Mouse (Mus musculus) liver, adult 2 months (tissue): Measurements from ENCODE around the gene Lcn8. TPM values are rescaled to one million over a fixed set of nuclear protein-coding genes. Genes with fewer than 3 reads are reported as not detected.
"Not testable (repeated sequence)": the region's sequence is repeated elsewhere in the genome, so short reads cannot be mapped to it uniquely, and the experiment has no call there.

Experiments used
- DNase-seq: peaks from one replicate; pipeline ENCODE4 v3.0.0-alpha.2; 2011; ENCODE audit warnings: low read depth, low spot score; ENCODE audit errors: extremely low read depth
- H3K27ac ChIP-seq: fragments of 200-500 bp; replicated peaks from 2 replicates; pipeline ENCODE4 v1.5.1; 2012; ENCODE audit warnings: low read depth, mild to moderate bottlenecking, control low read depth, inconsistent platforms, low read length; ENCODE audit not compliant: insufficient read depth
- H3K27me3 ChIP-seq: fragments of 200-500 bp; 2 replicates; pipeline ENCODE4 v1.6.1; 2012; ENCODE audit warnings: mild to moderate bottlenecking, moderate library complexity, low read length, inconsistent platforms; ENCODE audit not compliant: control insufficient read depth, insufficient read depth
- H3K36me3 ChIP-seq: fragments of 200-500 bp; 2 replicates; pipeline ENCODE4 v1.6.1; 2012; ENCODE audit warnings: low read length, inconsistent platforms; ENCODE audit not compliant: control insufficient read depth, insufficient read depth
- H3K4me1 ChIP-seq: fragments of 200-500 bp; 2 replicates; pipeline ENCODE4 v1.6.1; 2011; ENCODE audit warnings: low read length; ENCODE audit not compliant: control insufficient read depth, insufficient read depth
- H3K4me3 ChIP-seq: fragments of 200-500 bp; 2 replicates; pipeline ENCODE4 v1.5.1; 2011; ENCODE audit warnings: low read depth, mild to moderate bottlenecking, control low read depth, low read length, moderate library complexity; ENCODE audit not compliant: insufficient read depth
- H3K79me2 ChIP-seq: fragments of 200-500 bp; 2 replicates; pipeline ENCODE4 v1.6.1; 2012; ENCODE audit warnings: inconsistent platforms, mild to moderate bottlenecking, low read length, moderate library complexity; ENCODE audit not compliant: control insufficient read depth, insufficient read depth
- H3K9ac ChIP-seq: fragments of 200-500 bp; 2 replicates; pipeline ENCODE4 v1.6.1; 2012; ENCODE audit warnings: low read depth, mild to moderate bottlenecking, control low read depth, inconsistent platforms, low read length
- CTCF ChIP-seq: fragments of 200-500 bp; IDR thresholded peaks from 2 replicates; pipeline ENCODE4 v1.5.1; 2011; ENCODE audit warnings: low read depth, low read length, control low read depth
- POLR2A ChIP-seq: fragments of 200-500 bp; IDR thresholded peaks from 2 replicates; pipeline ENCODE4 v1.6.1; 2011; ENCODE audit warnings: low read length, control low read depth; ENCODE audit not compliant: insufficient read depth; ENCODE audit errors: extremely low read depth
- WGBS: fragments of 180-500 bp; shearing (Covaris S2); methylation state at CpG from one replicate; pipeline ENCODE4 v1.1.7; 2018; 5-methylcytosine and 5-hydroxymethylcytosine counted together
- polyA plus RNA-seq: library from polyadenylated mRNA; depleted of rRNA; stranded (reverse); fragments of >200 nt; gene quantifications from 2 replicates; pipeline ENCODE4 v1.2.3, GENCODE M21; 2012; rRNA removed
- total RNA-seq: library from RNA; depleted of rRNA; stranded (reverse); fragments of >200 nt; gene quantifications from 2 replicates; pipeline ENCODE4 v1.2.3, GENCODE M21; 2014; rRNA removed

The Lcn8 gene
- total and polyA plus RNA-seq, 2 experiments = not detected

- DNase-seq = peak; percentile 56
Observed at GRCm38 (mm10) chr2:25696951-25697350, 44.0 kb downstream of the Lcn8 start.

GRCm38 (mm10) chr2:25698696-25699095 is 45.8 kb downstream of the Lcn8 start:
- peak; percentile 64 for DNase-seq
- no peaks in the 10 kb centered on the region for H3K4me1 ChIP-seq
- 70% methylated on average over 2 of the region's 2 CpGs for WGBS

More at GRCm38 (mm10) chr2:25696951-25697350, 44.0 kb downstream of the Lcn8 start:
- Histone ChIP-seq H3K4me3 (no peak overlapping the region), H3K36me3 (no peaks in the 10 kb centered on the region), H3K79me2 (no peaks in the 10 kb centered on the region), H3K27me3 (no peaks in the 10 kb centered on the region), H3K9ac (no peak overlapping the region), H3K27ac (no peak overlapping the region), H3K4me1 (no peaks in the 10 kb centered on the region)
- no peak for TF ChIP-seq CTCF
- TF ChIP-seq POLR2A = no peak
- 36% methylated on average over 4 of the region's 4 CpGs for WGBS

GRCm38 (mm10) chr2:25699743-25700142 is 46.8 kb downstream of the Lcn8 start, which contains the start of gene Obp2a:
Gene Obp2a, plus strand, starts transcription at chr2:25700043.
- H3K27ac ChIP-seq, H3K27me3 ChIP-seq, H3K79me2 ChIP-seq, H3K9ac ChIP-seq, H3K4me1 ChIP-seq, H3K36me3 ChIP-seq, DNase-seq, H3K4me3 ChIP-seq: not testable (repeated sequence)
- 81% methylated on average over 3 of the region's 3 CpGs for WGBS

More at GRCm38 (mm10) chr2:25698696-25699095, 45.8 kb downstream of the Lcn8 start:
- Histone ChIP-seq H3K4me3 (no peak overlapping the region), H3K27me3 (no peaks in the 10 kb centered on the region), H3K27ac (no peak overlapping the region), H3K36me3 (no peaks in the 10 kb centered on the region), H3K79me2 (no peaks in the 10 kb centered on the region), H3K9ac (no peak overlapping the region)
- TF ChIP-seq CTCF = no peak
- TF ChIP-seq POLR2A = no peak

- Histone ChIP-seq H3K4me1 (no peaks in the 10 kb centered on the region), H3K79me2 (no peaks in the 10 kb centered on the region), H3K36me3 (no peaks in the 10 kb centered on the region), H3K27ac (no peak overlapping the region), H3K9ac (no peak overlapping the region), H3K4me3 (no peak overlapping the region), H3K27me3 (no peaks in the 10 kb centered on the region)
- TF ChIP-seq CTCF = no peak
- no peak for TF ChIP-seq POLR2A
- 88% methylated on average over 5 of the region's 5 CpGs for WGBS
- DNase-seq = no peak
Observed at GRCm38 (mm10) chr2:25701001-25701400, 48.1 kb downstream of the Lcn8 start.

GRCm38 (mm10) chr2:25703706-25704105 is 50.8 kb downstream of the Lcn8 start:
- no peak for TF ChIP-seq POLR2A
- TF ChIP-seq CTCF = no peak
- Histone ChIP-seq H3K79me2 (no peaks in the 10 kb centered on the region), H3K27ac (no peak overlapping the region), H3K9ac (no peak overlapping the region), H3K4me1 (peaks cover 8% of the 10 kb centered on the region; the same call in 1 of the 2 replicates), H3K4me3 (no peak overlapping the region), H3K27me3 (no peaks in the 10 kb centered on the region), H3K36me3 (no peaks in the 10 kb centered on the region)
- 77% methylated on average over 4 of the region's 4 CpGs for WGBS
- no peak for DNase-seq

Other genes starting within 250 kb of the Lcn8 start
- 0.13 TPM in 1 of 2 replicates, not detected in the other for gene Fut7, start 229.9 kb upstream of the Lcn8 start, total RNA-seq
- 0.07 and 0.21 TPM in 2 replicates for gene Fut7, start 229.9 kb upstream of the Lcn8 start, polyA plus RNA-seq
- gene Abca2, start 224.4 kb upstream of the Lcn8 start, total RNA-seq = 11.1 and 13.4 TPM in 2 replicates
- 40.9 and 48.7 TPM in 2 replicates for gene Abca2, start 224.4 kb upstream of the Lcn8 start, polyA plus RNA-seq
- 0.18 and 0.54 TPM in 2 replicates for gene Clic3, start 196.3 kb upstream of the Lcn8 start, total RNA-seq
- gene Clic3, start 196.3 kb upstream of the Lcn8 start, polyA plus RNA-seq = 6.2 and 9.2 TPM in 2 replicates
- 30.6 and 36.8 TPM in 2 replicates for gene Paxx, start 192.0 kb upstream of the Lcn8 start, total RNA-seq
- gene Paxx, start 192.0 kb upstream of the Lcn8 start, polyA plus RNA-seq = 173 and 181 TPM in 2 replicates
- gene Ptgds, start 183.1 kb upstream of the Lcn8 start, total RNA-seq = 7.7 and 8.9 TPM in 2 replicates
- 18.7 and 40.2 TPM in 2 replicates for gene Ptgds, start 183.1 kb upstream of the Lcn8 start, polyA plus RNA-seq
- 0.40 TPM in 1 of 2 replicates, not detected in the other for gene Lcn12, start 159.2 kb upstream of the Lcn8 start, total RNA-seq
- 0.25 and 0.27 TPM in 2 replicates for gene Lcn12, start 159.2 kb upstream of the Lcn8 start, polyA plus RNA-seq
- 18.6 and 24.0 TPM in 2 replicates for gene Fbxw5, start 152.4 kb upstream of the Lcn8 start, total RNA-seq
- 18.8 and 19.4 TPM in 2 replicates for gene Fbxw5, start 152.4 kb upstream of the Lcn8 start, polyA plus RNA-seq
- gene C8g, start 151.4 kb upstream of the Lcn8 start, total RNA-seq = 589 and 721 TPM in 2 replicates
- 881 and 939 TPM in 2 replicates for gene C8g, start 151.4 kb upstream of the Lcn8 start, polyA plus RNA-seq
- 4.0 and 5.2 TPM in 2 replicates for gene Traf2, start 106.2 kb upstream of the Lcn8 start, total RNA-seq
- 7.0 and 9.9 TPM in 2 replicates for gene Traf2, start 106.2 kb upstream of the Lcn8 start, polyA plus RNA-seq
- gene Edf1, start 95.3 kb upstream of the Lcn8 start, total RNA-seq = 206 and 247 TPM in 2 replicates
- gene Edf1, start 95.3 kb upstream of the Lcn8 start, polyA plus RNA-seq = 153 and 186 TPM in 2 replicates
- gene Mamdc4, start 78.3 kb upstream of the Lcn8 start, total RNA-seq = 7.5 and 7.8 TPM in 2 replicates
- 1.5 and 2.0 TPM in 2 replicates for gene Mamdc4, start 78.3 kb upstream of the Lcn8 start, polyA plus RNA-seq
- gene Phpt1, start 77.9 kb upstream of the Lcn8 start, total RNA-seq = 6.7 and 8.2 TPM in 2 replicates
- 38.3 and 39.4 TPM in 2 replicates for gene Phpt1, start 77.9 kb upstream of the Lcn8 start, polyA plus RNA-seq
- not detected in 2 replicates for gene Ajm1, start 71.4 kb upstream of the Lcn8 start, total RNA-seq
- gene Ajm1, start 71.4 kb upstream of the Lcn8 start, polyA plus RNA-seq = 0.06 and 0.07 TPM in 2 replicates
- 11.7 and 15.4 TPM in 2 replicates for gene Rabl6, start 44.6 kb upstream of the Lcn8 start, total RNA-seq
- 20.6 and 29.6 TPM in 2 replicates for gene Rabl6, start 44.6 kb upstream of the Lcn8 start, polyA plus RNA-seq
- under 0.01 and 0.07 TPM in 2 replicates for gene Ccdc183, start 35.4 kb upstream of the Lcn8 start, total RNA-seq
- gene Ccdc183, start 35.4 kb upstream of the Lcn8 start, polyA plus RNA-seq = 0.06 TPM in 1 of 2 replicates, not detected in the other
- 40.0 and 40.9 TPM in 2 replicates for gene Tmem141, start 31.1 kb upstream of the Lcn8 start, total RNA-seq
- 28.5 and 30.9 TPM in 2 replicates for gene Tmem141, start 31.1 kb upstream of the Lcn8 start, polyA plus RNA-seq
- gene Fcna, start 25.1 kb upstream of the Lcn8 start, total RNA-seq = 35.4 and 63.2 TPM in 2 replicates
- 27.1 and 36.5 TPM in 2 replicates for gene Fcna, start 25.1 kb upstream of the Lcn8 start, polyA plus RNA-seq
- gene Lcn5, start 4.8 kb downstream of the Lcn8 start, total RNA-seq = not detected in 2 replicates
- not detected in 2 replicates for gene Lcn5, start 4.8 kb downstream of the Lcn8 start, polyA plus RNA-seq
- not detected in 2 replicates for gene Lcn6, start 23.7 kb downstream of the Lcn8 start, total RNA-seq
- not detected in 2 replicates for gene Lcn6, start 23.7 kb downstream of the Lcn8 start, polyA plus RNA-seq
- gene Lcn10, start 29.6 kb downstream of the Lcn8 start, total RNA-seq = not detected in 2 replicates
- gene Lcn10, start 29.6 kb downstream of the Lcn8 start, polyA plus RNA-seq = not detected in 2 replicates
- gene Obp2a, start 46.9 kb downstream of the Lcn8 start, total RNA-seq = not detected in 2 replicates
- gene Obp2a, start 46.9 kb downstream of the Lcn8 start, polyA plus RNA-seq = not detected in 2 replicates
- gene Bmyc, start 53.6 kb downstream of the Lcn8 start, total RNA-seq = 1.0 and 1.9 TPM in 2 replicates
- gene Bmyc, start 53.6 kb downstream of the Lcn8 start, polyA plus RNA-seq = 4.7 and 6.8 TPM in 2 replicates
- gene Obp2b, start 83.9 kb downstream of the Lcn8 start, total RNA-seq = not detected in 2 replicates
- gene Obp2b, start 83.9 kb downstream of the Lcn8 start, polyA plus RNA-seq = not detected in 2 replicates
- not detected in 2 replicates for gene Lcn3, start 112.4 kb downstream of the Lcn8 start, total RNA-seq
- not detected in 2 replicates for gene Lcn3, start 112.4 kb downstream of the Lcn8 start, polyA plus RNA-seq
- gene Lcn11, start 123.9 kb downstream of the Lcn8 start, total RNA-seq = not detected in 2 replicates
- gene Lcn11, start 123.9 kb downstream of the Lcn8 start, polyA plus RNA-seq = not detected in 2 replicates
- gene Gm13539, start 129.1 kb downstream of the Lcn8 start, total RNA-seq = not detected in 2 replicates
- not detected in 2 replicates for gene Gm13539, start 129.1 kb downstream of the Lcn8 start, polyA plus RNA-seq
- not detected in 2 replicates for gene Glt6d1, start 162.7 kb downstream of the Lcn8 start, total RNA-seq
- gene Glt6d1, start 162.7 kb downstream of the Lcn8 start, polyA plus RNA-seq = not detected in 2 replicates
- gene Lcn9, start 170.0 kb downstream of the Lcn8 start, total RNA-seq = not detected in 2 replicates
- gene Lcn9, start 170.0 kb downstream of the Lcn8 start, polyA plus RNA-seq = not detected in 2 replicates
- not detected in 2 replicates for gene Sohlh1, start 194.1 kb downstream of the Lcn8 start, total RNA-seq
- not detected in 2 replicates for gene Sohlh1, start 194.1 kb downstream of the Lcn8 start, polyA plus RNA-seq
- under 0.01 TPM in 1 of 2 replicates, not detected in the other for gene Kcnt1, start 210.6 kb downstream of the Lcn8 start, total RNA-seq
- gene Kcnt1, start 210.6 kb downstream of the Lcn8 start, polyA plus RNA-seq = 0.02 and 0.11 TPM in 2 replicates